Mouse (Mus musculus) forebrain, embryonic 14.5 days (tissue): Measurements from ENCODE around the gene Trim25. TPM values are rescaled to one million over a fixed set of nuclear protein-coding genes. Genes with fewer than 3 reads are reported as not detected.

Experiments used
- ATAC-seq: fragments of 200-750 bp; cut with Nextera tagmentation; 2 replicates; pipeline ENCODE4 v1.8.0; 2017; ENCODE audit warnings: mild to moderate bottlenecking, moderate library complexity
- DNase-seq: peaks from one replicate; pipeline ENCODE4 v3.0.0-alpha.2; 2015; ENCODE audit warnings: low spot score
- H3K27ac ChIP-seq: fragments of 300-500 bp; sonication (generic); 2 replicates; pipeline ENCODE4 v1.5.1; 2014; ENCODE audit warnings: low read depth, mild to moderate bottlenecking, control low read depth, low read length, moderate library complexity
- H3K27me3 ChIP-seq: fragments of 300-500 bp; sonication (generic); replicated peaks from 2 replicates; pipeline ENCODE4 v1.6.1; 2014; ENCODE audit warnings: low read length, control low read depth, mixed read lengths; ENCODE audit not compliant: control insufficient read depth, insufficient read depth
- H3K36me3 ChIP-seq: fragments of 300-500 bp; sonication (generic); 2 replicates; pipeline ENCODE4 v1.6.1; 2014; ENCODE audit warnings: low read length, control low read depth; ENCODE audit not compliant: control insufficient read depth, insufficient read depth
- H3K4me1 ChIP-seq: fragments of 300-500 bp; sonication (generic); 2 replicates; pipeline ENCODE4 v1.6.1; 2014; ENCODE audit warnings: antibody characterized with exemption, low read length, control low read depth; ENCODE audit not compliant: control insufficient read depth, insufficient read depth
- H3K4me2 ChIP-seq: fragments of 300-500 bp; sonication (generic); 2 replicates; pipeline ENCODE4 v1.6.1; 2014; ENCODE audit warnings: mild to moderate bottlenecking, control low read depth, low read length
- H3K4me3 ChIP-seq: fragments of 300-500 bp; sonication (generic); 2 replicates; pipeline ENCODE4 v1.5.1; 2014; ENCODE audit warnings: low read depth, low read length, control low read depth
- H3K9ac ChIP-seq: fragments of 300-500 bp; sonication (generic); 2 replicates; pipeline ENCODE4 v1.6.1; 2014; ENCODE audit warnings: mild to moderate bottlenecking, low read length, control low read depth, moderate library complexity
- H3K9me3 ChIP-seq: fragments of 300-500 bp; sonication (generic); replicated peaks from 2 replicates; pipeline ENCODE4 v1.6.1; 2016; ENCODE audit warnings: low read length, control low read depth, mixed read lengths; ENCODE audit not compliant: control insufficient read depth
- WGBS: fragments of 180-500 bp; shearing (Covaris S2); extraction: QIAGEN DNeasy Blood & Tissue Kit; methylation state at CpG from one replicate; pipeline ENCODE4 v1.1.7; 2014; 5-methylcytosine and 5-hydroxymethylcytosine counted together
- polyA plus RNA-seq: library from polyadenylated mRNA; unstranded; fragments of >200 nt; fragmentation: Nextera tagmentation; extraction: Ambion mirVana; gene quantifications from 2 replicates; pipeline ENCODE4 v1.2.1, GENCODE M21; 2014

The Trim25 gene
- polyA plus RNA-seq, 1 experiment from 2014 or later = 2.8 TPM

- H3K4me3 ChIP-seq = no peak overlapping the region
- H3K36me3 ChIP-seq = no peaks in the 10 kb centered on the region
- H3K27ac ChIP-seq = no peak overlapping the region
- H3K9me3 ChIP-seq = no peaks in the 10 kb centered on the region
- H3K27me3 ChIP-seq = no peaks in the 10 kb centered on the region
- no peak for ATAC-seq
- no peak overlapping the region for H3K9ac ChIP-seq
- DNase-seq = no peak
- 75% methylated on average over 7 of the region's 7 CpGs for WGBS
- H3K4me2 ChIP-seq = no peak overlapping the region
- H3K4me1 ChIP-seq = no peaks in the 10 kb centered on the region
Measured at GRCm38 (mm10) chr11:89009496-89009895, 10.3 kb downstream of the Trim25 start.

GRCm38 (mm10) chr11:89012241-89012640, 13.1 kb downstream of the Trim25 start:
- Histone ChIP-seq H3K36me3 (no peaks in the 10 kb centered on the region), H3K27me3 (no peaks in the 10 kb centered on the region), H3K4me2 (no peak overlapping the region), H3K9me3 (no peaks in the 10 kb centered on the region), H3K9ac (no peak overlapping the region), H3K27ac (no peak overlapping the region), H3K4me1 (no peaks in the 10 kb centered on the region), H3K4me3 (no peak overlapping the region)
- WGBS = 84% methylated on average over 5 of the region's 5 CpGs
- ATAC-seq (no peak), DNase-seq (no peak)

GRCm38 (mm10) chr11:89017514-89018182, 18.5 kb downstream of the Trim25 start:
- no peak overlapping the region for H3K4me2 ChIP-seq
- no peaks in the 10 kb centered on the region for H3K4me1 ChIP-seq
- H3K4me3 ChIP-seq = no peak overlapping the region
- no peak overlapping the region for H3K9ac ChIP-seq
- H3K36me3 ChIP-seq = no peaks in the 10 kb centered on the region
- 94% methylated on average over 9 of the region's 9 CpGs for WGBS
- H3K27ac ChIP-seq = no peak overlapping the region
- DNase-seq (no peak), ATAC-seq (no peak)
- no peaks in the 10 kb centered on the region for H3K27me3 ChIP-seq
- H3K9me3 ChIP-seq = no peaks in the 10 kb centered on the region

GRCm38 (mm10) chr11:89020681-89021305, 21.6 kb downstream of the Trim25 start:
- no peaks in the 10 kb centered on the region for H3K9me3 ChIP-seq
- ATAC-seq (no peak), DNase-seq (no peak)
- H3K27ac ChIP-seq = no peak overlapping the region
- H3K27me3 ChIP-seq = no peaks in the 10 kb centered on the region
- H3K4me1 ChIP-seq = no peaks in the 10 kb centered on the region
- H3K4me2 ChIP-seq = no peak overlapping the region
- 77% methylated on average over 9 of the region's 9 CpGs for WGBS
- H3K36me3 ChIP-seq = no peaks in the 10 kb centered on the region
- no peak overlapping the region for H3K4me3 ChIP-seq
- H3K9ac ChIP-seq = no peak overlapping the region

- no peaks in the 10 kb centered on the region for H3K36me3 ChIP-seq
- H3K9ac ChIP-seq = no peak overlapping the region
- ATAC-seq (no peak), DNase-seq (no peak)
- no peak overlapping the region for H3K27ac ChIP-seq
- 88% methylated on average over 7 of the region's 7 CpGs for WGBS
- H3K4me1 ChIP-seq = no peaks in the 10 kb centered on the region
- no peak overlapping the region for H3K4me3 ChIP-seq
- no peak overlapping the region for H3K4me2 ChIP-seq
- H3K9me3 ChIP-seq = no peaks in the 10 kb centered on the region
- no peaks in the 10 kb centered on the region for H3K27me3 ChIP-seq
Measured at GRCm38 (mm10) chr11:89021687-89022086, 22.5 kb downstream of the Trim25 start.

- no peaks in the 10 kb centered on the region for H3K9me3 ChIP-seq
- ATAC-seq = no peak
- 70% methylated on average over 8 of the region's 8 CpGs for WGBS
Measured at GRCm38 (mm10) chr11:89022120-89022731, 23.1 kb downstream of the Trim25 start.

GRCm38 (mm10) chr11:89023477-89023876, 24.3 kb downstream of the Trim25 start:
- Histone ChIP-seq H3K4me2 (no peak overlapping the region), H3K9me3 (no peaks in the 10 kb centered on the region), H3K27ac (no peak overlapping the region), H3K27me3 (no peaks in the 10 kb centered on the region), H3K9ac (no peak overlapping the region), H3K4me1 (no peaks in the 10 kb centered on the region), H3K4me3 (no peak overlapping the region), H3K36me3 (no peaks in the 10 kb centered on the region)
- DNase-seq (no peak), ATAC-seq (no peak)
- WGBS = 76% methylated on average over 10 of the region's 10 CpGs

More at GRCm38 (mm10) chr11:89022120-89022731, 23.1 kb downstream of the Trim25 start:
- H3K27ac ChIP-seq = no peak overlapping the region
- H3K36me3 ChIP-seq = no peaks in the 10 kb centered on the region
- no peak overlapping the region for H3K4me3 ChIP-seq
- H3K4me1 ChIP-seq = no peaks in the 10 kb centered on the region
- DNase-seq = no peak
- H3K9ac ChIP-seq = no peak overlapping the region
- no peak overlapping the region for H3K4me2 ChIP-seq
- H3K27me3 ChIP-seq = no peaks in the 10 kb centered on the region

GRCm38 (mm10) chr11:89024181-89024881, 25.2 kb downstream of the Trim25 start:
- Histone ChIP-seq H3K4me1 (no peaks in the 10 kb centered on the region), H3K36me3 (no peaks in the 10 kb centered on the region), H3K9me3 (no peaks in the 10 kb centered on the region), H3K9ac (no peak overlapping the region), H3K4me2 (no peak overlapping the region), H3K27ac (no peak overlapping the region), H3K4me3 (no peak overlapping the region), H3K27me3 (no peaks in the 10 kb centered on the region)
- ATAC-seq (no peak), DNase-seq (no peak)
- 77% methylated on average over 11 of the region's 11 CpGs for WGBS
